Mouse (Mus musculus) embryonic facial prominence, embryonic 13.5 days (tissue): ENCODE measurements around the gene Dars2. TPM values are rescaled to one million over a fixed set of nuclear protein-coding genes. Genes with fewer than 3 reads are reported as not detected.
"Not testable (repeated sequence)": the region's sequence is repeated elsewhere in the genome, so short reads cannot be mapped to it uniquely, and the experiment has no call there.

ENCODE experiments used
- ATAC-seq: fragments of 200-750 bp; cut with Nextera tagmentation; 2 replicates; pipeline ENCODE4 v1.8.0; 2017; ENCODE audit warnings: low read depth; ENCODE audit not compliant: insufficient number of reproducible peaks, insufficient read depth, low FRiP score, low TSS enrichment
- H3K27ac ChIP-seq: fragments of 300-500 bp; sonication (generic); 2 replicates; pipeline ENCODE4 v1.5.1; 2015; ENCODE audit warnings: moderate library complexity, mild to moderate bottlenecking, inconsistent platforms
- H3K27me3 ChIP-seq: fragments of 300-500 bp; sonication (generic); 2 replicates; pipeline ENCODE4 v1.6.1; 2015; ENCODE audit warnings: mild to moderate bottlenecking, inconsistent platforms
- H3K36me3 ChIP-seq: fragments of 300-500 bp; sonication (generic); 2 replicates; pipeline ENCODE4 v1.6.1; 2015; ENCODE audit warnings: mild to moderate bottlenecking, inconsistent platforms
- H3K4me1 ChIP-seq: fragments of 300-500 bp; sonication (generic); 2 replicates; pipeline ENCODE4 v1.6.1; 2015; ENCODE audit warnings: inconsistent platforms
- H3K4me2 ChIP-seq: fragments of 300-500 bp; sonication (generic); 2 replicates; pipeline ENCODE4 v1.6.1; 2015; ENCODE audit warnings: moderate library complexity, mild to moderate bottlenecking, inconsistent platforms
- H3K4me3 ChIP-seq: fragments of 300-500 bp; sonication (generic); 2 replicates; pipeline ENCODE4 v1.5.1; 2015; ENCODE audit warnings: mild to moderate bottlenecking, inconsistent platforms
- H3K9ac ChIP-seq: fragments of 300-500 bp; sonication (generic); 2 replicates; pipeline ENCODE4 v1.6.1; 2015; ENCODE audit warnings: mild to moderate bottlenecking, inconsistent platforms
- H3K9me3 ChIP-seq: fragments of 300-500 bp; sonication (generic); 2 replicates; pipeline ENCODE4 v1.6.1; 2016; ENCODE audit warnings: inconsistent platforms
- WGBS: fragments of 180-500 bp; shearing (Covaris S2); methylation state at CpG from one replicate; pipeline ENCODE4 v1.1.7; 2015; ENCODE audit warnings: mixed read lengths; 5-methylcytosine and 5-hydroxymethylcytosine counted together
- polyA plus RNA-seq: library from polyadenylated mRNA; unstranded; fragments of >200 nt; fragmentation: Nextera tagmentation; extraction: Ambion mirVana; gene quantifications from 2 replicates; pipeline ENCODE4 v1.2.1, GENCODE M21; 2015

Dars2 gene
- polyA plus RNA-seq, 1 experiment from 2014 or later = 26.2 TPM

DNA sequence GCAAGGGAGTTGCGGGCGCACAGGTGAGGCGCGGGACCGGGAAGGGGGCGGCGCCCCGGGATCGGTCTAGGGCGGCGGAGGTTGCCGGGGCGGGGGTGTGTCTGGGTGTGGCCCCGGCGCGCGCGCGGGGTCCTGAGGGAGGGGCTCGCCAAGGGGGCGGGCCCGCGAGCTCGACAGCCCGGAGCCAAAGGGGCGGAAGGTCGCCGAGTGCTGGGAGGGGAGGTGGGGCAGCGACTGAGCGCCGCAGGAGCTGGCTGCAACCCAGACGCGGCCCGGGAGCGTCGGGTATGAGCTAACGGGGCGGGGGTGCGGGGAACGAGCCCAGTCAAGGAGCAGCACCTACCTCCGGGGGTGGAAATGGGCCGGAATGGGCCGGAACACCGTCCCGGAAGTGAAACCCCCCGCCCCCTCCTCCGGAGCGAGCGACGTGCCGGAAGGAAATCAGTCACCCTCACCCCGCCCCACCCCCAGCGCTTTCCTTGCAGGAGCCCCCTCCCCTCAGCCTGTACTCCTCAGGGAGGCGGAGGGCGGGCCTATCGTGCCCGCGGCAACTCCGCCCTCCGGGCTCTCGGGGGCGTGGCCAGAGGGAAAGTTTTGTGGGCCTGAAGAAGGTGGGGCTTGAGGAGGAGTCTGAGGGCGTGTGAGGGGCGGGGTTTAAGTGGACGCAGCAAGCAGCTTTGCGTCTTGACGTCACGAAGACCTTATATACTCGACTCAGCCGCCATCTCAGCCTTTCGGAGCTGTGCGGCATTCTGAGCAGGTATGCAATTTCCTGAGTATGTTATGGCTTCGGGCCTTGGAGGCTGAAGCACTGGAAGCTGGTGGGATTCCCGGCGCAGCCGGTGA lies 35.8 kb downstream of the Dars2 start, which contains the start of gene Zbtb37:
Gene Zbtb37 (minus strand): TSS at position 415 of the 846 bp plus-strand sequence.
- Histone ChIP-seq H3K4me3 (peak within 1 kb of the TSS; percentile 58), H3K9me3 (no peaks in the 10 kb centered on the region), H3K36me3 (peaks cover 64% of the 10 kb centered on the region), H3K27me3 (no peaks in the 10 kb centered on the region), H3K4me2 (peak within 1 kb of the TSS; percentile 84), H3K27ac (peak within 1 kb of the TSS; percentile 97), H3K4me1 (peaks cover 13% of the 10 kb centered on the region), H3K9ac (peak within 1 kb of the TSS; percentile 88)
- ATAC-seq = peak; percentile 88
- WGBS = 1% methylated on average over 74 of the region's 76 CpGs

DNA sequence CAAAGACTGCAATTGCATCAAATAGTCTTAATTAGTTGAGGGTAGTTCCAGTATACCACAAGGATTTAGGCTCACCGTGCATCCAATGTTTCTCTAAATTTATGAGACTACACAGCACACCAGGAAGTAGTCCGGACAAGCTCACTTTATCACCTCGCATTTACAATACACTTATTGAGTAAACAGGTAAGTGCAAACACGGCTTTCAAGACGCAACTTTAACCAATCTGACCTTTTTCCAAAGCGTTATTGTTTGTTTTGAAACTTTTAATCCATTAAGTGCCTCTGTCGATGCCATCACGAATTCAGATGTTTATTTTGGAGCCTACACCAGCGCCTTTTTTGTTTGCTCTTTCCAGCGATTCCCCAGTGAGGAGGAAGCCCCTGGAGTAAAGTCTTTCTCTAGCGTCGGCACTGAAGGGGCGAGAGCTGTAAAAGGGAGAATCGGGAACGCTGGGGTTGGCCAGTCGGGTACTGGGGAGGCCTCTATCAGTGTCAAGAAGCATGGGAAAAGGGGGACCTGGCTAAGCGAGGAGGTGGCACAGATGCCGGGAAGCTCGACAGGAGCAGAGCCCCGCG lies 36.5 kb downstream of the Dars2 start:
- peak overlapping the region; percentile 97 for H3K27ac ChIP-seq
- peak overlapping the region; percentile 88 for H3K9ac ChIP-seq
- H3K4me2 ChIP-seq = peak overlapping the region; percentile 84
- peaks cover 13% of the 10 kb centered on the region for H3K4me1 ChIP-seq
- WGBS = 1% methylated on average over 21 of the region's 21 CpGs
- no peak for ATAC-seq
- no peaks in the 10 kb centered on the region for H3K9me3 ChIP-seq
- peaks cover 62% of the 10 kb centered on the region for H3K36me3 ChIP-seq
- no peaks in the 10 kb centered on the region for H3K27me3 ChIP-seq
- peak overlapping the region; percentile 58 for H3K4me3 ChIP-seq

DNA sequence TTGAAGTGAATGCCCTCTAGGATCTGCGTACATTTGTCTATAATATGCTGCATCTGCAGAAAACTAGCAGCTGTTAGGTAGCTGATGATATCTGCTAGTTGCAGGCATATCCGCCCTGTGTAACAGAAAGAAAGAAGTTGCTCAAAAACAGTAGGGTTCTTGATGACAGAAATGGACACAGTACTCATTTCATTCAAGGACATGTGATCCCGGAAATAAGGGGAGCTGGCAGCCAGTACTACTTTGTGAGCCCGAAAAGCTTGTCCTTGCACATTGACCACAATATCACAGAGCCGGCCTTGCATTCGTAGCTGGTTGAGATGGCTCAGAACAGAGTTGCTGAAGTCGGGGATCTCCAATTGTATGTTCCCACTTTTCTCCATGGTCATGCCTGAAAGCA lies 38.1 kb downstream of the Dars2 start:
- 89% methylated on average over 7 of the region's 7 CpGs for WGBS
- H3K27me3 ChIP-seq = no peaks in the 10 kb centered on the region
- peaks cover 47% of the 10 kb centered on the region for H3K36me3 ChIP-seq
- H3K27ac ChIP-seq = no peak overlapping the region
- ATAC-seq = no peak
- H3K4me3 ChIP-seq = no peak overlapping the region
- peaks cover 9% of the 10 kb centered on the region for H3K4me1 ChIP-seq
- no peaks in the 10 kb centered on the region for H3K9me3 ChIP-seq
- no peak overlapping the region for H3K4me2 ChIP-seq
- H3K9ac ChIP-seq = 0 out of 2 replicates have a peak overlapping the region, but pooled peaks have one; percentile 6

DNA sequence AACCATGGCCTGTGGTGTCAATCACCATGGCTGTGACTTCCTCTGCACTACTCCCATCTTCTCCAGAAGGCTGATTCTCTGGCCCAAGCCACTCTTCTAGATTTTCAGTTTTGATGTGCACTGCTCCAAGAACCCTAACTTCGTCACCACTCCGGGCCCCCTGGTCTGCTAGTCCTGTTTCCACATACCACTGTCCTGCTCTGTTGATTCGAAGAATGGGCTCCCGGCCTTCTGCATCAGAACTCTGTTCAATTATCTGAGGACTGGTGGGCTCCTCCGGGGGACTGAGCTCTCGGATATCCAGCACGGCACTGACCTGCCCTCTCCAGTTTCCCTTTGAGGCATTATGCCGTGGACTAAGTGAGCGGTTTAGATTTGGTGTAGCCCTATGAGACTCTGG lies 38.6 kb downstream of the Dars2 start:
- H3K27me3 ChIP-seq = no peaks in the 10 kb centered on the region
- no peak overlapping the region for H3K4me3 ChIP-seq
- H3K4me1 ChIP-seq = peaks cover 11% of the 10 kb centered on the region
- no peak overlapping the region for H3K9ac ChIP-seq
- no peak overlapping the region for H3K4me2 ChIP-seq
- ATAC-seq = no peak
- no peak overlapping the region for H3K27ac ChIP-seq
- WGBS = 87% methylated on average over 9 of the region's 9 CpGs
- peaks cover 48% of the 10 kb centered on the region for H3K36me3 ChIP-seq
- no peaks in the 10 kb centered on the region for H3K9me3 ChIP-seq

DNA sequence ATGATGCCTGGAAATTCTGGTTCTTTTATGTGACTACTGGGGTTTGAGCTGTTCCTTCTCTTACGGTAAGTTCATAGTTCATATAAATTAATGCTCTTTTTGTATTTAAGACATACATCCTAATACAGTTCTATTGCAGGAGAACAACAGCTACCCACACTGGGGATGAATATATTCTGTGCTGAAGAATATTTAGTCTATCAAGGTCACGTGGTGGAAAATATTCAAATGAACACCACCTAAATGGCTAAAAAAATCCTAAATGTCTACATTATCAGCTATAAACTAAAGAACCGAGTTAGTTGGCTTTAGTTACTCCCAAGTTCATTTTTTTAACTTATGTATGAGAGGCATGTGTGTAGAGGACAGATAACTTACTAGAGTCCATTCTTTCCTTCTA lies 40.4 kb downstream of the Dars2 start:
- WGBS = 92% methylated on average over 3 of the region's 3 CpGs
- Histone ChIP-seq H3K27ac (no peak overlapping the region), H3K36me3 (peaks cover 38% of the 10 kb centered on the region), H3K4me2 (no peak overlapping the region), H3K4me3 (no peak overlapping the region), H3K9ac (no peak overlapping the region), H3K27me3 (no peaks in the 10 kb centered on the region), H3K4me1 (peaks cover 19% of the 10 kb centered on the region), H3K9me3 (no peaks in the 10 kb centered on the region)
- ATAC-seq = no peak

DNA sequence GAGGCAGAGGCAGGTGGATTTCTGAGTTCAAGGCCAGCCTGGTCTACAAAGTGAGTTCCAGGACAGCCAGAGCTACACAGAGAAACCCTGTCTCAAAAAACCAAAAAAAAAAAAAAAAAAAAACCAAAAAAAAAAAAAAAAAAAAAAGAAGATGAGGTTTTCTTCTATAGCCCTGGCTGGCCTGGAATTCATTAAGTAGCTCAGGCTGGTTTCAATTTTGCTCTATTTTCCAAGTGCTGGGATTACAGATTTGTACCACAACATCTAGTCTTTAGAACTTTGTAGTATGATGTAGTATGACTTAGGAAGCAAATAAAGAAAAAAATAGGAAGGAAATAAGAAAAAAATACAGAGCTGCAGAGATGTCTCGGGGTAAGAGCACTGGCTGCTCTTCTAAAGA lies 42.0 kb downstream of the Dars2 start:
- not testable (repeated sequence) for H3K9me3 ChIP-seq, ATAC-seq, H3K9ac ChIP-seq, H3K27ac ChIP-seq, H3K27me3 ChIP-seq, H3K4me3 ChIP-seq, H3K4me2 ChIP-seq
- Histone ChIP-seq H3K36me3 (peaks cover 38% of the 10 kb centered on the region), H3K4me1 (peaks cover 16% of the 10 kb centered on the region)
- 23% methylated on average over 1 of the region's 1 CpGs for WGBS

DNA sequence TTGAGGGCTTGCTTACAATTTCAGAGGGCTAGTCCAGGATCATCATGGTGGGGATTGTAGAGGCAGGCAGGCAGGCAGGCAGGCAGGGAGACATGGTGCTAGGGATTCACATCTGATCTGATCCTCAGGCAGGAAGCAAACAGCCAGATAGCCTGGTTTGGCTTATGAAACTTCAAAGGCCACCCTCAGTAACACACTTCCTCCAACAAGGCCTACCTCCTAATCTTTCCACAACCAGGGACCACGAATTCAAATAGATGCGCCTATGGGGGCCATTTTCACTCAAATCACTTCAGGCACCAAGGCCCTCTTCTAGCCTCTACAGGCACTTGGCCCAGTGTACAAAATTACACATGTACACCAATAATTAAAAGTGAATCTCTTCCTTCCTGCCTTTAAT lies 43.3 kb downstream of the Dars2 start:
- WGBS = 73% methylated on average over 2 of the region's 2 CpGs
- no peak overlapping the region for H3K27ac ChIP-seq
- no peak overlapping the region for H3K4me3 ChIP-seq
- no peaks in the 10 kb centered on the region for H3K9me3 ChIP-seq
- H3K36me3 ChIP-seq = peaks cover 34% of the 10 kb centered on the region
- H3K4me2 ChIP-seq = no peak overlapping the region
- H3K4me1 ChIP-seq = peaks cover 10% of the 10 kb centered on the region
- H3K27me3 ChIP-seq = no peaks in the 10 kb centered on the region
- no peak overlapping the region for H3K9ac ChIP-seq
- ATAC-seq = no peak

DNA sequence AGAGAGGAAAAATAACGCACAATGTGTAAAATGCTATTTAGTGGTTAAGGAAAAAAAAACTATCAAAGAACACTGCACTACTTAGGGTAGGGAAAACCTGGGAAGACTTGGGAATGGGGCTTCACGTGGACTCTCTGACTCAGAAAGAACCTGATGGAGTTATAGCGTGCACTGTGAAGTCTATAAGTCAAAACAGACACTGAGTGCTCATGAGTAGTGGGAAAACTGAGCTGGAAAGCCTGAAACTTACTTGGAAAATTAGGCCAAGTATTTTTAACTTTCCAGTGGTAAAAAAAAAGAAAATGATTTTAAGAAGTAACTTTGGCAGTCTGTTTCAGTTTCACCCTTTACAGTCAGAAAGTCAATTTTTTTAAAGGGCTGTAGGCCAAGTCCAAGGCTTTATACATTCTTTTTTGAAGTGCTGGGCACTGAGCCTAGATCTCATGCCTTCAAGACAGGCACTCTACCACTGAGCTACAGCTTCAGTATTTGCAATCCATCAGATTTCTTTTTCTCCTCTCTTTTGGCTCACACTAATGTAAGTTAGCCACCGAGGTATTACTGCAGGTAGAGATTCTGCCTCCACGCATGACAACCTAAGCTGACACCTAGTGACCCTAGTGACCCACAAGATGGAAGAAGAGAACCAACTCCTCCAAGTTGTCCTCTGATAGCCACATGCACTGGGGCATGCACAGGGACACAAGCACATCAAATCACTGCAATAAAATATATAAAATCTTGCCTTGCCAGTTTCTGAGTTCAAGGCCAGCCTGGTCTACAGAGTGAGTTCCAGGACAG lies 44.8 kb downstream of the Dars2 start:
- WGBS = 51% methylated on average over 5 of the region's 5 CpGs
- H3K4me1 ChIP-seq = peaks cover 10% of the 10 kb centered on the region
- H3K9ac ChIP-seq = no peak overlapping the region
- 0 out of 2 replicates have a peak, but pooled peaks have one; percentile 37 for ATAC-seq
- no peak overlapping the region for H3K4me2 ChIP-seq
- peaks cover 26% of the 10 kb centered on the region; the same call in 1 of the 2 replicates for H3K36me3 ChIP-seq
- no peaks in the 10 kb centered on the region for H3K9me3 ChIP-seq
- no peak overlapping the region for H3K4me3 ChIP-seq
- H3K27ac ChIP-seq = peak overlapping the region; percentile 83
- H3K27me3 ChIP-seq = no peaks in the 10 kb centered on the region

DNA sequence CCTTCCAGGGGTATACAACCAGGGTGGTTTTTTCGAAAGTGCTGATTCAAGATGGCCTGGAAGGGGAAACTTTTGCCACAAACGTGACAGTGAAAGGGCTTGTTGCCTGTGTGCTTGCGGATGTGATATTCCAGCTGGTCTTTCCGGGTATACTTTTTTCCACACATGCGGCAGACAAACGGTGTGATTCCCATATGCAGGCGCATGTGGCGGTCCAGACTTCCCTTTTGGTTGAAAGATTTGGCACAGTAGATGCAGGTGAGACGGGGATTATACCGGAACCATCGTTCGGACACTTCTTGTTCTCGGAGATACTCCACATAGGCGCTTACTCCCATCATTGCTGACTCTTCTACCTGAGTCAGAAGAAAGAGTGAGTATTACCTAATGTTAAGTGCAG lies 50.4 kb downstream of the Dars2 start:
- H3K4me2 ChIP-seq = no peak overlapping the region
- 95% methylated on average over 14 of the region's 14 CpGs for WGBS
- no peak overlapping the region for H3K9ac ChIP-seq
- no peaks in the 10 kb centered on the region for H3K4me1 ChIP-seq
- H3K27me3 ChIP-seq = no peaks in the 10 kb centered on the region
- no peak for ATAC-seq
- H3K4me3 ChIP-seq = no peak overlapping the region
- peaks cover 40% of the 10 kb centered on the region for H3K36me3 ChIP-seq
- H3K27ac ChIP-seq = no peak overlapping the region
- no peaks in the 10 kb centered on the region for H3K9me3 ChIP-seq

DNA sequence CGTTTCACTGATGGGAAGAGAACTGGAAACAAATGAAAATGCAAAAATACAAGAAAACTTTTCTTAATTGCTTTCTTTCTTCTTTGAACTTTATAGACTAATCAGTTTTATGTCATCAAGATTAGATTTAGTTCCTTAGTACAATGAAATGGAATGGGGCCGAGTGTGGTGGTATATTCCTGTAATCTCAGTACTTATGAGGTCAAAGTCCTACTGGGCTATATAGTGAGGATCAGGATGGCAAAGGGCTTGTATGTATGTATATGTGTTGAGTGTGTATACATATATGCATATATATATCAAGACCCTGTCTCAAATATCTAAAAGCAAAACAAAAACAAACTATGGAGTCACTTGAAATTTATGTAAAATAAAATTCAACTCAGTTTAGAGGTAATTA lies 54.1 kb downstream of the Dars2 start:
- Histone ChIP-seq H3K9me3 (no peaks in the 10 kb centered on the region), H3K27ac (no peak overlapping the region), H3K9ac (no peak overlapping the region), H3K27me3 (no peaks in the 10 kb centered on the region), H3K36me3 (peaks cover 52% of the 10 kb centered on the region), H3K4me2 (no peak overlapping the region), H3K4me3 (no peak overlapping the region), H3K4me1 (no peaks in the 10 kb centered on the region)
- 87% methylated on average over 2 of the region's 2 CpGs for WGBS
- ATAC-seq = no peak

DNA sequence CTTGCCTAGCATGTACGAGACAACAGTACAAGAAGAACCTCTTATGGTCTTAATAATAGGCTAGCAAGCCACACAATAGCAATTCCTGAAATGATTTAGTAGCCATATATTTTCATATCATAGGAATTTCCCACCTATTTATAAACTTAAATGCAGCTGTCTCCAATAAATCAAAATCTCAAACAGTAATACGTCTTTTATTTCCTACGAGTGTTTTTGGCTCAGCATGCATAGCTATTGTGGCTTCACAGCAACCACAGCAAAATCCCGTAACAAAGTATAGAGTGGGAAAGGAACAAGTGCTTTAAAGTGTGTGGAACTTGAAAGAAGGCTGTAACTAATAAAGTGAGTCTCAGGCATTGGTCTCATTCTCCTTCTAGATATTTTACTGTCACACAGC lies 60.0 kb downstream of the Dars2 start:
- ATAC-seq = no peak
- Histone ChIP-seq H3K4me1 (peaks cover 8% of the 10 kb centered on the region; the same call in 1 of the 2 replicates), H3K4me3 (no peak overlapping the region), H3K27ac (no peak overlapping the region), H3K9ac (no peak overlapping the region), H3K27me3 (no peaks in the 10 kb centered on the region), H3K36me3 (peaks cover 32% of the 10 kb centered on the region), H3K4me2 (no peak overlapping the region), H3K9me3 (no peaks in the 10 kb centered on the region)
- WGBS = 58% methylated on average over 4 of the region's 4 CpGs
